Mouse (Mus musculus) bone marrow, adult 2 months (tissue): ENCODE data around the gene Dnajc30.
A peak's percentile ranks its signal among the peaks of the same experiment; 100 is the strongest.

Experiments used
- CTCF ChIP-seq: fragments of 200-500 bp; IDR thresholded peaks from 2 replicates; pipeline ENCODE4 v1.5.1; 2011; ENCODE audit warnings: low read length, control low read depth; ENCODE audit not compliant: control insufficient read depth, insufficient read depth
- POLR2A ChIP-seq: fragments of 200-500 bp; IDR thresholded peaks from 2 replicates; pipeline ENCODE4 v1.6.1; 2011; ENCODE audit warnings: low read depth, mild to moderate bottlenecking, control low read depth, low read length, borderline replicate concordance; ENCODE audit not compliant: control insufficient read depth

DNA sequence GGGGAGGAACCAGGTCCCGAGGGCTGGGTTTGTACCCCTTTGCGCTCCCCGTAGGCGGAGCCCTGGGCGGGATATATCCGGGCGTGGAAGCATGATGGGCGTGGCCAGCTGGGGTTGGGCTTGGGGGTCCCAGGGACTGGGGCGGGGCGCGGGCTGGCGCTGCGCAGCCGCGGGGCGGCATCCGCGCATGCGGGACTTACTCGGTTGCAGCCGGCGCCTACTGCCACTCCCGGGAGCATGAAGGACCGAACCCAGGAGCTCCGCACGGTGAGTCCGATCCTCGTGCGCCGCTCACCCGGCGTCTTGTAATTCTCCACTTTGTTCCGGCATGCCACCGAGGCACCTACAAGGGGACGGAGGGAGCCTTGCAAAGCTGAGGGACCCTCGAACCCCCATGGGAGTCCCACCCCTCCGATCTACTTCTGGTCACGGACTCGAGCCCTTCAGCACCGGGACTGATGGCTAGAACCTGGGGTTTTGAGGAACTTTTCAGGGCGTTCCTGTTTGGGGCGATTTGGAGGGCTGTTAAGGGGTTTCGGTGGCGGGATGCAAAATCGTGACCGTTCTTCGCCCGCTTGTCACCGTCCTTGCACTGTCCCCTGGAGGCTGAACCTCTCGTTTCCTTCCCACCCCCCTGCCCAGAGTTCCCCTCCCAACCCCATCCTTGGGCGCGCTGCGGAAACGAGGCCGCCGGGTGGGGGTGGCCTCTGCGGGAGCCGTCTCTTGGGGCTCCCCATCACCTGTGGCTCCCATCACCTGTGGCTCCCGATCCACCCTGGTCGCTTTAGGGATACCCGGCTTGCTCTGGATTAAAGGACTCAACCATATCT lies 40.4 kb upstream of the Dnajc30 start, which contains the start of gene Stx1a:
- no peak for TF ChIP-seq CTCF
- TF ChIP-seq POLR2A: peak; percentile 13; the same call in 1 of the 2 replicates
